Mouse (Mus musculus): ENCODE results near the gene Nfam1. TPM values are rescaled to one million over a fixed set of nuclear protein-coding genes. Genes with fewer than 3 reads are reported as not detected.

Gene Nfam1
- polyA plus RNA-seq, 1 experiment = 254 TPM

GRCm38 (mm10) chr15:82996431-82996830 lies 36.7 kb downstream of the Nfam1 start:
- no peak for TF ChIP-seq POLR2A (IDR thresholded peaks at IDR 0.05; ENCODE audit: borderline replicate concordance, low read depth, low read length)
- no peak for TF ChIP-seq CTCF (IDR thresholded peaks at IDR 0.05; ENCODE audit: low read depth, low read length)
- H3K4me3 ChIP-seq (ENCODE audit: insufficient read depth, low read length) = no peak overlapping the region
- peaks cover 16% of the 10 kb centered on the region for H3K4me1 ChIP-seq (ENCODE audit: control insufficient read depth, insufficient read depth, low read length)
- no peak overlapping the region for H3K27ac ChIP-seq (ENCODE audit: insufficient read depth, low read depth, low read length)

DNA sequence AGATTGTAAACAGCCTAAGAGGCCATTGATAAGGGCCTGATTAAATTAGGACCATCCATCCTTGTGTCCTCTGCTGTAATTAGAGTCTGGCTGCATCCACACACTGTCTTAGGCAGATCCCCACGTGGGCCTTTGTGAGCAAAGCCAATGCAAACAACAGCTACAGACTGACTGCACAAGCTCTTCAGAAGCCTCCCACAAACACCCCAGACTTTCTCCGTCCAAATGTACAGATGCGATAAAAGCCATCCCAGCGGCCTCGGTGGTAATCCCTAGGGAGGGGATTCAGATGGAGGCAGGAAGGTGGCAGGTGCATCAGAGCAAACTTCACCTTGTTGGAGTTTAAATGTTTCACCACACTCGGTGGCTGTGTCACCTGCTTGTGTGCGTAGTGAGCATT lies 37.9 kb downstream of the Nfam1 start:
- no peak overlapping the region for H3K27ac ChIP-seq (ENCODE audit: insufficient read depth, low read depth, low read length)
- H3K4me3 ChIP-seq (ENCODE audit: insufficient read depth, low read length) = no peak overlapping the region
- TF ChIP-seq CTCF (IDR thresholded peaks at IDR 0.05; ENCODE audit: low read depth, low read length) (no peak), POLR2A (IDR thresholded peaks at IDR 0.05; ENCODE audit: borderline replicate concordance, low read depth, low read length) (no peak)
- peaks cover 16% of the 10 kb centered on the region for H3K4me1 ChIP-seq (ENCODE audit: control insufficient read depth, insufficient read depth, low read length)

DNA sequence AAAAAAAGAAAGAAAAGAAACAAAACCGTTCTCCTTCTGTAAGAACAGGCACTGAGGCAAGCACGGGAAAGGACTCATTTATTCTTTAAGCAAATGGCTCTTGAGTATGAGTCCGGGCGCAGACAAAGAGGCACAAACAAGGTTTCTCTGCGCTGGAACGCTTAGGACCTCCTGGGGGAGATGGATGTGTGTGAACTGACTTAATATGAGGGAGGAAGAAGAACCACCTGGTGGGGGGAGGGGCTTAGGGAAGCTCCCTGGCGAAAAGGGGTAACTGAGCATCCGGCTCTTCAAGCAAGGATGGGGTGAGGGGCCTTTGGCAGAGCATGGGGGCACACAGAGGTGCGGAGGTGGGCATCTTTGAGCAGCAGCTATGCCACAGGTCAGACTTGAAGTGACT lies 40.2 kb downstream of the Nfam1 start:
- TF ChIP-seq POLR2A (IDR thresholded peaks at IDR 0.05; ENCODE audit: borderline replicate concordance, low read depth, low read length) = no peak
- no peak for TF ChIP-seq CTCF (IDR thresholded peaks at IDR 0.05; ENCODE audit: low read depth, low read length)
- Histone ChIP-seq H3K27ac (ENCODE audit: insufficient read depth, low read depth, low read length) (no peak overlapping the region), H3K4me3 (ENCODE audit: insufficient read depth, low read length) (no peak overlapping the region), H3K4me1 (ENCODE audit: control insufficient read depth, insufficient read depth, low read length) (peaks cover 2% of the 10 kb centered on the region; the same call in 1 of the 2 replicates)

DNA sequence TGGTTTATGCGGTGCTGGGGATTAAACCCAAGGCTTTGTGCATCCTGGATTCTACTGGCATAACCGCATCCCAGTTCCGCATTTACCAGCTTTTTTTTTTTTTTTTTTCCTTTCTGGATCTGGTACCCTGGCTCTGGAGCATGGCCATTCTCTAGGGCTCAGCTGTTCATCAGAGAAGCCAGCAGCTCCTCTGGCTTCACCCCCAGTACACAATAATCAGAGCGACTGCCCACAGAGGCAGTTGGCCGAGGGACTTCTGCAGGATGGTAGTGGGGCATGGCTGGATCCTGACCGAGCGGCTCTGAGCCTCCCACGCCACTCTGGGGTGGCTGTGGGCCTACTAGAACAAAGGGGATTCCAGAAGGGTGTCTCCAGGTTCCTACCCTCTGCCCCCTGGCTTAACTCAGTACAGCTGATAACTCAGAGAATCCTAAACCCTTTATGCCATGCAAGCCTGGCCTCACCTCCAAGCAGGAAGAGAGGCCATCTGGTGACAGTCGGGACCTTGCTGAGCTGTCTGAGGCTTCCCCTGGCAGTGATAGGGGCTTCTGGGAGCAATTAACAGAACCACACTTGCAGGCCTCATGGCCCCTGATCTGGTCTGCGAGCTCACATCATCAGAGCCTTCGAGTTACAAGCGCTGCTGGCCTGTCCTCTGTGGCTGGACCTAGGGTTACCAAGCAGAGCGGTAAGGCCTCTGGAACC lies 40.9 kb downstream of the Nfam1 start:
- no peak overlapping the region for H3K27ac ChIP-seq (ENCODE audit: insufficient read depth, low read depth, low read length)
- TF ChIP-seq POLR2A (IDR thresholded peaks at IDR 0.05; ENCODE audit: borderline replicate concordance, low read depth, low read length) = no peak
- TF ChIP-seq CTCF (IDR thresholded peaks at IDR 0.05; ENCODE audit: low read depth, low read length) = no peak

GRCm38 (mm10) chr15:82989190-82989704 lies 43.9 kb downstream of the Nfam1 start:
- Histone ChIP-seq H3K27ac (ENCODE audit: insufficient read depth, low read depth, low read length) (no peak overlapping the region), H3K4me3 (ENCODE audit: insufficient read depth, low read length) (no peak overlapping the region), H3K4me1 (ENCODE audit: control insufficient read depth, insufficient read depth, low read length) (peaks cover 2% of the 10 kb centered on the region; the same call in 1 of the 2 replicates)
- TF ChIP-seq POLR2A (IDR thresholded peaks at IDR 0.05; ENCODE audit: borderline replicate concordance, low read depth, low read length) (no peak), CTCF (IDR thresholded peaks at IDR 0.05; ENCODE audit: low read depth, low read length) (no peak)

More for the DNA sequence above, 40.9 kb downstream of the Nfam1 start:
- H3K4me3 ChIP-seq (ENCODE audit: insufficient read depth, low read length) = no peak overlapping the region
- H3K4me1 ChIP-seq (ENCODE audit: control insufficient read depth, insufficient read depth, low read length) = peaks cover 2% of the 10 kb centered on the region; the same call in 1 of the 2 replicates

GRCm38 (mm10) chr15:82987732-82988112 lies 45.4 kb downstream of the Nfam1 start, which contains the start of gene Tcf20:
Gene Tcf20, minus strand, starts transcription at chr15:82987872.
- Histone ChIP-seq H3K4me3 (ENCODE audit: insufficient read depth, low read length) (peak within 1 kb of the TSS; percentile 63), H3K4me1 (ENCODE audit: control insufficient read depth, insufficient read depth, low read length) (peaks cover 2% of the 10 kb centered on the region; the same call in 1 of the 2 replicates), H3K27ac (ENCODE audit: insufficient read depth, low read depth, low read length) (no peak within 1 kb of the TSS)
- TF ChIP-seq CTCF (IDR thresholded peaks at IDR 0.05; ENCODE audit: low read depth, low read length) = no peak
- TF ChIP-seq POLR2A (IDR thresholded peaks at IDR 0.05; ENCODE audit: borderline replicate concordance, low read depth, low read length) = no peak

DNA sequence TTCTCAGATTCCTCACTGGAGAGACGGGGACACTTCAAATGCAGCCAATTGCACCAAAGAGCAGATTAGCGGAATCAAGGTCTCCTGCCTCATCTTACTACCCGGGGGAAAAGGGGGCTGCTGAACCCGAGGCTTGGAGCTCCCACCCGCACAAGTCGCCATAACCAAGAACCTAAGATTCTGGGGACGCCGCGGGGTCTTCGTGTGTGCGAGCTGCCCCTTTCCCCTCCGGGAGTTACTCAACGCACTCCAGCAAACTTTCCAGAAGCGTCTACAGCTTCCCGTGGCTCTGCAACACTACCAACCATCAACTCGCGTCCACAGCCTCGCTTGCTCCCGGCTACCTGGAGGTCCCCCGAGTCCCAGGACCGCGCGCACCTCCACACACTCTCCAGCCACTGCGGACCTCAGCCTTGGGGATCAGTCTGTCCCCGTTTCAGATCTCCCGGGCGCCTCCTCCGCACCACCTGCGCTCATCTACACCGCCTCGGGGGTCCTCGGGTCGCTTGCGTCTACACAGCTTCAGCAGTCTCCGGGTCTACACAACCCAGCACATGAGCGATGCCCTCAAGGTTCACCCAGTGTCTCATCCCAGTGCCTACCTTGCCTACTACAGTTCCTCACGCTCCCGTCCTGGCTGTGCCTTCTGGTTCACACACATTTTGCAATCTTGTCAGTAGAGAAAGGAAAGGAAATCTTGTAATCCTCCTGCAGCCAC lies 45.9 kb downstream of the Nfam1 start:
- peak overlapping the region; percentile 63 for H3K4me3 ChIP-seq (ENCODE audit: insufficient read depth, low read length)
- H3K4me1 ChIP-seq (ENCODE audit: control insufficient read depth, insufficient read depth, low read length) = peaks cover 2% of the 10 kb centered on the region; the same call in 1 of the 2 replicates
- H3K27ac ChIP-seq (ENCODE audit: insufficient read depth, low read depth, low read length) = no peak overlapping the region
- no peak for TF ChIP-seq CTCF (IDR thresholded peaks at IDR 0.05; ENCODE audit: low read depth, low read length)
- TF ChIP-seq POLR2A (IDR thresholded peaks at IDR 0.05; ENCODE audit: borderline replicate concordance, low read depth, low read length) = no peak

- H3K27ac ChIP-seq (ENCODE audit: insufficient read depth, low read depth, low read length) = no peak overlapping the region
- TF ChIP-seq POLR2A (IDR thresholded peaks at IDR 0.05; ENCODE audit: borderline replicate concordance, low read depth, low read length) (no peak), CTCF (IDR thresholded peaks at IDR 0.05; ENCODE audit: low read depth, low read length) (no peak)
- peaks cover 2% of the 10 kb centered on the region; the same call in 1 of the 2 replicates for H3K4me1 ChIP-seq (ENCODE audit: control insufficient read depth, insufficient read depth, low read length)
- H3K4me3 ChIP-seq (ENCODE audit: insufficient read depth, low read length) = no peak overlapping the region
Measured at GRCm38 (mm10) chr15:82984574-82984973, 48.5 kb downstream of the Nfam1 start.

- Histone ChIP-seq H3K4me1 (ENCODE audit: control insufficient read depth, insufficient read depth, low read length) (peaks cover 2% of the 10 kb centered on the region; the same call in 1 of the 2 replicates), H3K27ac (ENCODE audit: insufficient read depth, low read depth, low read length) (no peak overlapping the region), H3K4me3 (ENCODE audit: insufficient read depth, low read length) (no peak overlapping the region)
- TF ChIP-seq POLR2A (IDR thresholded peaks at IDR 0.05; ENCODE audit: borderline replicate concordance, low read depth, low read length) = no peak
- TF ChIP-seq CTCF (IDR thresholded peaks at IDR 0.05; ENCODE audit: low read depth, low read length) = no peak
Measured at GRCm38 (mm10) chr15:82984097-82984496, 49.0 kb downstream of the Nfam1 start.

Measured in bone marrow macrophage, adult 2 months (primary cell).